ENCODE assay signal across 18 mouse cellular contexts in genomic region chr4:58624059-58624458, GRCm38 (mm10).
A peak's percentile ranks its signal among the peaks of the same experiment; 100 is the strongest.
DNase-seq lines count a peak whose midpoint lies in the region; ATAC-seq and TF ChIP-seq lines count a peak whose summit lies in the region.
"Had no signal": no experiment of that assay in that cellular context is flagged by ENCODE, and none has a peak within 500 bp of the region (broad histone marks: within the 10 kb centered on the region; RNA-seq: fewer than 3 reads in every experiment).

No protein-coding gene starts in this region.

- no peak overlapping the region for H3K27ac ChIP-seq in layer of hippocampus, adult 2 months
- H3K27ac ChIP-seq: forebrain, embryonic 13.5 days; heart, embryonic 10.5 days; liver, embryonic 13.5 days; midbrain, embryonic 13.5 days had no signal

- H3K4me3 ChIP-seq in layer of hippocampus, adult 2 months, result no peak overlapping the region
- H3K4me3 ChIP-seq: forebrain, embryonic 13.5 days; heart, embryonic 10.5 days; liver, embryonic 13.5 days; midbrain, embryonic 13.5 days had no signal

- TF ChIP-seq CTCF in layer of hippocampus, adult 2 months (conservative IDR thresholded peaks at IDR 0.05), result peak; percentile 44

- no peak for ATAC-seq in megakaryocyte-erythroid progenitor cell, adult 5-6 weeks (replicated peaks; ENCODE audit: low FRiP score, low TSS enrichment, poor library complexity, severe bottlenecking)
- ATAC-seq: forebrain, embryonic 13.5 days; midbrain, embryonic 13.5 days had no signal

- no peak for DNase-seq in layer of hippocampus, adult 2 months (ENCODE audit: low spot score in 2 of 2)
- no peak for DNase-seq in layer of hippocampus, adult 9-10 months (ENCODE audit: low spot score)
- DNase-seq in 3T3-L1 (ENCODE audit: low read depth, low spot score) (peak; percentile 35), 416B (ENCODE audit: low read depth) (peak; percentile 47), ZHBTc4 (ENCODE audit: low read depth, low spot score) (peak; percentile 67)
- DNase-seq in right cerebral cortex, adult 2 months (ENCODE audit: low spot score in 2 of 2), result no peak
- DNase-seq: adrenal gland, postnatal 10 days; cerebellum, adult 2 months; kidney, postnatal 36 days; left cerebral cortex, postnatal 4 days; liver, embryonic 13.5 days; lung, postnatal 4 days; right cerebral cortex, postnatal 14 days; thymus, adult 18-20 months had no signal

Comparison
In these comparisons a context has a peak if more than half of its experiments do, and no peak if none do; other contexts are left out.
1. DNase-seq: peak in 3T3-L1 (single experiment), 416B (single experiment) and ZHBTc4 (single experiment); none in layer of hippocampus, adult 2 months (0 of 2), layer of hippocampus, adult 9-10 months (single experiment) and right cerebral cortex, adult 2 months (0 of 2).